Mouse (Mus musculus) testis, postnatal 14 days (tissue): ENCODE measurements around the gene Pi16.
"Not testable (repeated sequence)": the region's sequence is repeated elsewhere in the genome, so short reads cannot be mapped to it uniquely, and the experiment has no call there.

Experiments used
- DNase-seq: peaks from one replicate; pipeline ENCODE4 v3.0.0; 2021; ENCODE audit warnings: low spot score

Gene Pi16

DNA sequence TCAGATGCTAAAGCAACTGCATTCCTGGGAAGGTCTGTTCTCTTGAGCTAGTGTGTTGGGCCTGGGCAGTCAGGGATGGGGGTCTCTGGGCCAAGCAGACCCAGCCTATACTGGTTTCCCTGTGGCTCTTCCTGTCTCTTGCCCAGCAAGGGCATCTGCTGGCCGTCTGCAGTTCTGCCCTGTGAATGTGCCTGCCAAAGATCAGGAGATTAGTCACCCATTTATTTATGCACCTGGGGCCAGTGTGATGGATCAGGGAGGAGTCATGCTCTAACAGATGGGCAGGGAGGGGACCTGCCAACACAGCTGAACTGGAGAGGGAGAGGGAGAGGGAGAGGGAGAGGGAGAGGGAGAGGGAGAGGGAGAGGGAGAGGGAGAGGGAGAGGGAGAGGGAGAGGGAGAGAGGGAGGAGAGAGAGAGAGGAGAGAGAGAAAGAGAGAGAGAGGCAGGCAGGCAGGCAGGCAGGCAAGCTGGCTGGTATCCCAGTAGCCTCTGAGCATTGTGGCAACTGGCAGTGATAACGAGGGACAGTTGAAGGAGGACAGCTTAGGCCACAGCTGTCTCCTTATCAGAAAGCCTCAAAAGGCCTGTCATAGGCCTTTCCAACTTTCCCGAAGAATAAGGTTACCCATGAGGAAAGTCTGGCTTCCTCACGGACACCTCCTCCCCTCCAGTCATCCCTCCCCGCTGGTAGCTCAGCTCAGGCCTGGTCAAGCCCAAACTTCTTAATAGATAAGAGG is 13.4 kb downstream of the Pi16 start:
- peak; percentile 81 for DNase-seq

DNA sequence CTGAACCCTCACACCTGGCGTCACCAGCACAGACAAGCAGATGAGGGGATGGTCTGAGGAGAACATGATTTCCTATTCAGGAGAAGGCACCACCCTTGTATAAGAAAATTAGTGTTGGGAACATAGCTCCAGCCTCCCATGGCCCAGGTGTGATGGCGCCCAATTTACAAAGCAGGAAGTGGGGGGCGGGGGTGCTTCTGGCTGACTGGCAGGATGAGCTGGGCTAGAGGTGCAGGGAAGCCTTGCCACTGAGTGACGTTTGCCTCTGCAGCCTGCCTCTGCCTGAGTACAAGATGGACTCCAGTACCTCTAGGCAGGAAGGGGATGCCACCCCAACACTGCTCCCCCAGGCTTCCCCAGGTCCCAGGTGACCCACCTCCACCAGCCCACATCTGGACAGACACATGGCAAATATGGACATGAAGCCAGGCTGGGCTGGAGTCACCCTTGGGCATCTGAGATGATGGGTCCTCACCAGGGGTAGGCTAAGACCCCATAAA is 14.8 kb downstream of the Pi16 start:
- no peak for DNase-seq

DNA sequence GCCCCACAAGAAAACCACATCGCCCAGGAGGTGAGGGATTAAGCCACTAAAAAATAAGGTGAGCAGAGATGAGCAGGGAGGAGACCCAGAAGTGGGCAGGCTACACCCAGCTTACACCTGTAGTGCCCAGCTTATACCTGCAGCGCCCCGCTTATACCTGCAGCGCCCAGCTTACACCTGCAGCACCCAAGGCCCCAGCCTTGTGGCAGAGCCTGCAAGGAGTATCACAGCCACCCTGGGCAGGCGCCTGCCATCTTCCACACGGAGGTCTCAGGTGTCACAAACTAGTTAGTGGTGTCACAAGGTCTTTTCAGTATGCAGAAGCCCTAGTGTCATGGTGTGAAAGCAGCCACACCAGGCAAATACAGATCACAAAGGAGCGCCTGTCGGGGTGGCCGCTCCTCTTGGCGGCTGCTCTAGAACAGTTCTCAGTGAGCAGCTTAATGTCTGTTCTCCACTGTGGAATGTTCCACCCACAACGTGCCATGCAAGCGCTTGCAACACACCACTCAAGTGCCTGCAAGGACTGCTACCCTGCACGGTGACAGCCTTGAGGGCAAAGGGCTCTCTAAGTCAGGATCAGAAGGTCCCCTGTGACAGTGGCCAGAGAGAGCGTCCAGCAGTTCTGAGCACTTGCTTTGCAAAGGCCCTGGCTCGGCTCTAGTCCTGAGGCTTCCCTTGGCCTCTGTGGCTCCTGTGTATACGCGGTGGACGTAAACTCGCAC is 18.9 kb downstream of the Pi16 start:
- no peak for DNase-seq

DNA sequence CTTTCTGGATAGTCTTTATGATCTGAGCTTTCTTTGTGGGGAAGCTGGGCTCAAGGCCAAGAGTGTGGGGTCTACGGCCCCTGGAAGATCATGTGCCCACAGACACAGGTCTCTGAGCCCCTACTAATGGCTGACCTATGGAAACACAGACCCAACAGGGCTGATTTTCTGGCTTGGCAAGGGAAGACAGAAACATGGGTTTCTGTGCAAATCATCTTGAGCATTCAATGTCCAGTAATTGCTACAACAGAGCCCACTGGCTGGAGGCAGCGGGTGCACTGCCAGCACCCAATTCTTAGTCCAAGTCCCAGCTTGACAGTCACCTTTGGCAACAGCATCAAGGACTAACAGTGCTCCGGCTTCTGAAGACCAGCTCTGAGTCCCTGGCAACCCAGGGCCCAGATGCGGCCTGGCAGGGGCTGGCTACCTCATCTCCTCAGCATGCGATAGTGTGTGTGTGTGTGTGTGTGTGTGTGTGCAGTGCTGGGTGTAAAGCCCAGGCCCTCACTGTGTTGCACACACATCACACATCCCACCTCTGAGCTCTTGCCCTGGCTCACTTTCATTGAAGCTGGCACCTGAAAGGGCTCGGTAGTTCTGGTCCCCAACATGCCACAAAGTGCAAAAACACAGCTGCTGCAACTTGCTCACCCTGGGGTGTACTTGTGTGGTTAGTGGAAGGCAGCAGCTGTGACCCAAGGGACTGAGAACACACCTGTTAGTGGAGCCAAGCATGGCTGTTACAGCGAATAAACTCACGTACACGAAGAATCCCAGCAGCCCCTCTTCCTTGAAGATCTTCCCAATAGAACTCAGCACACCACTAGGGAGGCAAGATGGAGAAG is 20.7 kb downstream of the Pi16 start:
- DNase-seq: no peak

DNA sequence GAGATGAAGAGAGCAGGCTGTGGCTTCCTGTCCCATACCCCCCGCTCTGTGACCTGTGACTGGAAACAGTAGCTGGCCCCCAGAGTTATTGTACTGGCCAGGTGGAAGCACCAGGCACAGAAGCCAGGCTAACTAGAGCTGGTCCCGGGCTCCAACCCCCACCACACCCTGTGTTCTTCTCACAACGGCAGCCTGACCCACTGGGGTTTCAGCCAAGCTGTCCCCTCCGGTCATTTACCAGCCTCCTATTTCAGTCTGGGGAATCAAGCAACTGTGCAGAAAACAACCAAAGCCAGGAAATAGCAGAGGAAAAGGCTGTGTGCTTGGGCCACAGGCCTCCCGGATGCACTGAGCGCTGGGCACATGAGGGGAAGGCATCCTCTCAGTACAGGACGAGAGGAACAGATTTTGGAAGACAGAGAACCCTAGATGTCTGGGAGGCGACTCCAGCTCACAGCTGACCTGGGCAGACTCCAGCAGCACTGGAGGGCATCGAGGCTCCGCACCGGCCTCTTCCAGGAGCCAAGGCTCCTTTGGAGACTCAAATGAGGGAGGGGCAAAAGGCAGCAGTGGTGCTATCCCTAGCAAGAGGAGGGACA is 21.8 kb downstream of the Pi16 start:
- DNase-seq: no peak

DNA sequence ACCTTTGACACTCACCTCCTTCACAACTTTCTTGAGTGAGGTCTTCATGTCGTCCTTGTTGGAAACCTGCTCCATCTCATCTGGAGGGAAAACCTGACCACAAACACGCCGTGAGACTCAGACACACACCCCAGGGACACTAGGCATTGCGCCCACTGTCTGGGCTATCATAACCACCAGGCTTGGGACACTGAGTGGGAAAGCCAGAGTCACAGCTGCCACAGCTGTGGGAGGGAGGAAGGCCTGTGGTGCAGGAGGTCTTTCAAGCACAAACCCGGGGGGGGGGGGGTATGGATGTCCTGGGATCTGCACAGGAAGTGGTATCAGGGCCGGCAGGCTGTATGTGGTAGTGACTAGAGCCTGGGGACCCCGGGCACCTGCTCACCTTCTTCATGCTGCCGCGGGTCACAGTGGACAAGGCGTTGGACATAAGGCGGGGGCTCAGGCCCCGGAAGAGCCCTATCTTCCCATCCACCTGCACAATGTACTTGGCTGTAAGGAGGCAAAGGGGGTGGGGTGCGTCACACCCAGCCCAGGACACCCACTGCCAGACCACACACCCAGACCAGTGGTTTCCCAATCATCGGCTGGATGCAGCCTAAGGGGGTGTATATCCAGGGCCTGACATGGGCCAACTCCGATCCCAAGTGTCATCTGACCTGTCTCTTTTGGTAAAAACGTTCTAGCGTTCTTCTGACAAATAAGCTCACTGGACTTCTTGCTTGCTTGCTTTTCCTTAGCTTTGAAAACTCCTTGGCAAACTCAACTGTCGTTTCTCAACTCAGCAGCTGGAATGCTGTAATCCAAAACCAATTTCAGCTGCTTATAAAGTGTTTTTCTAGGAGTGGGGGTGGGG is 23.2 kb downstream of the Pi16 start:
- DNase-seq: no peak

DNA sequence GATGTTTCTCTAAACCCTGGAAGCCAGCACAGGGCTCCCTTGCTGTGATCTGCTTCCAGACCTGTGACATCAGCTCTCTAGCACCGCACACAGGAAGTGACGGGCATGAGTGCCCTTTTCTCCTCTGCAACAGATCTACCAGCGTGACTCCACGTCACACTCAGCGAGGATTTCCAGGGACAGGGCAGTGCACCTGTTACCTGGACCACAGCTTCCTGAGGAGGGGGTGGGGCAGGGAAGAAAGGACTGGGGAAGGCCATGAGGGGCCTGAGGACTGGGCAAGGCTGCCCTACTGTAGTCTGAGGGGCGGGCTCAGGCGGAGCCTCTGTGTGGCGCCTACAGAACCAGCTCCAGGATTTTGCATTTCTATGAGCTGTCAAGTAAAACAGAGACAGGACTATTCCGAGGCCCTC is 24.1 kb downstream of the Pi16 start:
- DNase-seq: no peak

DNA sequence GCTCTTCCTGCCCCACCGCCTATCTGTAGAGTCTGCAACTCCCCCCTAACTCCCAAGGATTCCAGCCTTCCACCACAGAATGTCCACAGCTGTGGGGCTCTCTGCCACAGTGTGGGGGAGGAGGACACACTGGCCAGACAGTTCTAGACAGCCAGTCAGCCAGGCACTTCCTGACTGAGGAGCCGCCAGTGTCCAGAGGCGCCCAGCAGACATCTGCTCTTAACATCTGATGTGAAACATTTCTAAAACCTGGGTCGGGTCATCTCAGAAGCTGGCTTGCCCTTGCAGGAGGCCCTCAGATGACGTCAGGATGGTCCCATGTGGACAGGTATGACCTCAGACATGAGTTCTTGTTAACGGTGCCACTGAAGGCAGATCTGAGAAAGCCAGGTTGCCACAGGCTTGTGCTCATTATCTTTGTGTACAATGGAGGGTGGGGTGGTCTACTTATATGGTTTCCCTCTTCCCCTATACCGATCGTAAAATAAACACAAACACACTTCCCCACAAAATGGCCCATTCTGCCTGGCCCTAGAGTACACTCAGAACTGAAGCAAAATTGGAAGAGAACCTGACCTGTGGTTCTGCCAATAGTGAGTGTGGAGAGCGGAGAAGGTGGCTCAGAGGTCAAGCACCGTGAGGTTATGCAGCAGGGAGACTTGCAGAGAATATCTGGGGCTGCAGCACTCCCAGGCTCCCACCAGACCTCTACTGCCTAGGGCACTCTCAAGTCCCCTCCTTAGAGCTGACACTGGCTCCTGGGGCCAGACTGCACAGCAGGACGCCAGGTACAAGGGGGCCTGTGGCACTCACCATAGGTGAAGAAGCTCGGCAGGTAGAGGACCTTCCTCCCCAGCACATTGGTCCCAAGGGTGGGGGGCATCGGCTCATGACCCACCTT is 24.8 kb downstream of the Pi16 start:
- peak; percentile 84 for DNase-seq

GRCm38 (mm10) chr17:29343241-29343640 is 25.8 kb downstream of the Pi16 start:
- no peak for DNase-seq

GRCm38 (mm10) chr17:29345272-29345671 is 27.8 kb downstream of the Pi16 start:
- no peak for DNase-seq

DNA sequence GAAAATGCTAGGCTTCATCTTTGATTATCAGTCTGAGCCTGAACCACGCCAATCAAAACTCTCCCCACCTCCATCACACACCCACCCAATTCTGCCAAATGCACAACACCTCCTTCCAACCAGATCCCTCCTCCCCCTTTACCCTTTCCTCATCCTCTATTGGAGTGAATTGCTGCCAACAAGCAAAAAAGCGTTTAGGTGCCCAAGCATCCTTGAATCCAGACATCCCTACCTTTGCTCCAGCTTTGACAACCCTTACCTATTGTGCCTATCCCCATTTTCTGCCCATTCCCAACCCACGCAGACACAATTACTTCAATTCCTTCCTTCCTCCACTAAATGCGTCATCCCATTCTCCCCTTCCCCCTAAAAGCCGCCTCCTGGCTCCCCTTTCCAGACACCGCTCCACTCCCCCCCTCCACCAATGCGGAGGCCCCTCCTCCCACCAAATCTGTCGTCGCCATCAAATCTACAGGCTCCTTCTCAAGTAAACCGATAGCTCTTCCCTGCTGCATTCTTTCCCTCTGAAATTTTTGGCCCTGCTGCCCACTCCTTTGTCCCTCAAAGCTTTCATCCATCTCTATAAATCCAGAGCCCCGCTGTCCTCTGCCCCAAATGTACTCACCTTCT is 29.1 kb downstream of the Pi16 start:
- no peak for DNase-seq

DNA sequence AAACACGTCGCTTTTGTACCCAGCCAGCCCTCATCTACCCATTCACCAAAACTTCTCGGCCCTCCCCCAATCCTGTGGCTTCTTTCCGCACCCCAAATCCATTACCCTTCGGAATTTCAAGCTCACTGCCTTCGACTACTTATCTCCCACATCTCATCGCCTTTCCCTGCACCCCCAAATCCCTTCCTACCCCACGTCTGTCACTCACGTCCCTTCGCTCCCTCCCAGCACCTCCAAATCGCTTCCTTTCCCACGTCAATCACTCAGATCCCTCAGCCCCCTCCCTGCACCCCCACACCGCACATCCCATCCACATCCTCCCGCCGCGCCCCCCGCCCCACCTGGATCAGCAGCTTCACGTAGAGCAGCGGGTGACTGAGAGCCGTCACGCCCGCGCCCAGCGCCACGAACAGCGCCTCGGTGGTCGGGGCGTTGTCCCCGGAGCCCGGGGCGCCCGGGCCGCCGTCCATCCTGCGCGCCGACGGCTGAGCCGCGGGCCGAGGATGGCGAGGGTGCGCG is 29.7 kb downstream of the Pi16 start:
- DNase-seq: no peak

DNA sequence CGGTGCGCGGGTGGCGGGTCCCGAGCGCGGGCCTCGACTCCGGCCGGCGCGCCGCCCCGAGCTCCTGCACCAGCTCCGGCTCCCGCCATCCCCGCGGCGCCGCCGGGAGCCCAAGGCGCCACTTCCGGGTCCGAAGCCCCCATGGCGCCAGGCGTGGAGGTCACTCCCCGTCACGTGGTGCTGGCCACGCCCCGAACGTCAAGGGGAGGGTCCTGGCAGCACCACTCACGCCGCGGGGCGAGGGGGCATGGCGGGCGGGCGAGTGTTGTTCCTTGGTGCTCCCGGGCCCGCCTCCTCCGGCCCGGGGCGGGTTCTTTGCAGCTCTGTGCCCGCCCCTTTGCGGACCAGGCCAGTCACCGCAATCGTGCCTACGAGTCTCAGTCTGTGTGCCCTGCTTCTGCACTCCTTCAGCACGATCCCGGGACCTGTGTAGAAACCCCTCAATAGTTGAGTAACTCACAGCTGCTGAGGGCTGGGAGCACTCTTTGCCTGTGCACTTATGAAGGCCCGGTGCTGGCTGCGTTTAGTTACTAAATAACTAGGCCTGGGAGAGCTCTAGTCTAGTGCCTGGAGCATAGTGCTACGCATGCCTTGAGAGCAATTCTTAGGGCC is 30.3 kb downstream of the Pi16 start, which contains the start of gene Mtch1:
Gene Mtch1 (minus strand): TSS at position 290 of the 612 bp plus-strand sequence.
- peak; percentile 97 for DNase-seq

DNA sequence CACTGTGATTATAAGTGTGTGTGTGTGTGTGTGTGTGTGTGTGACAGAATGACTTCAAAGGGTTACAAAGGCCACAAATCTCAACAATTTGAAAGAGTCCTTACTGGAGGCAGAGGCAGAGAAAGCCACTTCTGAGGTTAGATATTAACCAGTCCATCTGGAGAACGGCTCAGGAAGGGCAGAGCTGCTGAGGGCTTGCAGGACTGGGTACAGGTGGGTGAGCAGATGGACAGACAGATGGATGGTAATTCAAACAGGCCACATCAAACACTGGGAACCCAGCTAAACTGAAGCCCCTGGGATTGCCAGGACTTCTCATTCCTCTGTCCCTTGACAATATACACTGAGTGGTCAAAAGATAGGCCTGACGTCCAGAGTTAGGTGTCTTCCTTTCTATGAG is 31.5 kb downstream of the Pi16 start:
- no peak for DNase-seq

DNA sequence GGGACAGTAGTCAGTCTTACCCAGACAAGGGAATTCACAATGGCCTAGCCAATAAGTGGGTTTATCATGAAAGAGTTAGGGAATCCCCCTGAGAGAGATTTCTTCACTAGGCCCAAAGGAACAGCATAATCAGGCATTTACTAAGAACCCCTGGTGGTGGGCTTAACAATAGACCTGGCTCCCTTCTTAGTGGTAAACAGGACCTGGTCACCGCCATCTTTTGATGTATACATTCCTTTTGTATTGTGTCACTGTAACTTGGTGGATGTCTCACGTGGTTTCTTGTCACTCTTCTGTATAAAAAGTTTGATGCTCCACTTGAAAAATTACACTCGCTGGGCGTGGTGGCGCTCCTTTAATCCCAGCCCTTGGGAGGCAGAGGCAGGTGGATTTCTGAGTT is 33.6 kb downstream of the Pi16 start:
- DNase-seq: not testable (repeated sequence)

GRCm38 (mm10) chr17:29355461-29355840 is 38.0 kb downstream of the Pi16 start:
- DNase-seq: peak; percentile 54

DNA sequence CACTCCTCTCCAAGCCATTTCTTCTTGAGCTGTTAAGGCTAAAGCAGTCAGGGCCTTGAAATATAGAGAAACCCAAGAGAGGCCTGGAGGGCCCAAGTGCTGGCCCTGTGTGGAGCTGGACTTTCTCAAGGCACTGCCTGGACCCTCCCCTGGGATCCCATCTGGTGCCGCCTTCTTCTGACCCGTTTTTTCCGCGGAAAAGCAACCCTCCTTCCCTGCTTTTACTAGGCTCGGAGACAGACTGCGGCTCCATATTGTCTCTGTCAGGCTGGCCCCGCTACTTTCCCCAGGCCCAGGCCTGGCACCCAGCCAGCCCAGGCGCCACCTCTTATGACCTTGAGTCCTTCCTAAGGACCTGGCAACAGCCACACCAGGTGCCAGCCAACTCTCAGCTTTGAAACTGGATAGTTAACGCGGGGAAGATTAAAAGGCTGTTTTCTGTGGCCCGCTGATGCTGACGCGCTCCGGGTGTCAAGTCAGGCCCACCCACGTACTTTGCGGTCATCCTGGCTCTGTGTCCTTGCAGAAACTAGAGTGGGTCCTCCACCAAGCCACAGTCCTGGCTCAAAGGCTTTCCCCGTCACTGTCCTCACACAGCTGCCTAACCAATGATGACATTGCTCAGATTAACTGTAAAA is 38.5 kb downstream of the Pi16 start:
- peak; percentile 71 for DNase-seq

DNA sequence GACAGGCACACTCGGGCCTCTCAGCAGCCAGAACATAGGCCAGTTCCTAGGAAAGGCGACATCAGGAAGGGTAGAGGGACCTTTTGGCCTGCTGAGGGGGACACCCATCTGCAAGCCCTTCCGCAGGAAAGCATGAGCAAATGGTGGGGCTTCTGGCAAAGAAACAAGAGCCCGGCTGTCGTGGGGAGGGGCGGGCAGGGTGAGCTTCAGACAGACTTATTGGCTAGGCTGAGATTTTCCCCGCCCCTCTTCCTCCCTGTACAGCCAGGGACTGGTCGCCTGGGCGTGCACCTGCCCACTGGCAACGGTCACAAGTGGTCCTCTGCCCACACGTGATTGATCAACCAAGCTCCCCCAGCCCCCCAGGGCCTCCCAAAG is 39.0 kb downstream of the Pi16 start:
- DNase-seq: peak; percentile 72
